Mouse (Mus musculus) retina, postnatal 1 day (tissue): Measurements from ENCODE around the gene Schip1.
A peak's percentile ranks its signal among the peaks of the same experiment; 100 is the strongest.

Experiments used
- DNase-seq: peaks from one replicate; pipeline ENCODE4 v3.0.0-alpha.2; 2012

Gene Schip1

DNA sequence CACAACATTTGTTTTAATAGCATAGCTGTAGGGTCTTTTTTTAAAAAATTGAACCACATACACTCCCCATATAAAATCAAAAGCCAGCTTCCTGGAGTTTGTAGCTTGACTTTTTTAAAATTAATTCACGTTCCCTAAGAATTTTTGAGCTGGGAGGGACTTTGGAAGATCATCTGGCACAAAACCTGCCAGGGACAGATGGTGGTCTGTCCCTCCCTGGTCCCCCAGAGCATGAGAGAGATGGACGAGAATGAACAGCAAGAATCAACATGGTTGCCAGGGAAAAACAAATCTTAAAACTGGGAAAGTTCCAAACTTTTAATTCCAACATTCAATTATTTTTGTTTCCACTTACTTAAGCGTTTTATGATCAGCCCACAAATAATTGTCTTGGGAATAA is 334.1 kb downstream of the Schip1 start:
- no peak for DNase-seq

DNA sequence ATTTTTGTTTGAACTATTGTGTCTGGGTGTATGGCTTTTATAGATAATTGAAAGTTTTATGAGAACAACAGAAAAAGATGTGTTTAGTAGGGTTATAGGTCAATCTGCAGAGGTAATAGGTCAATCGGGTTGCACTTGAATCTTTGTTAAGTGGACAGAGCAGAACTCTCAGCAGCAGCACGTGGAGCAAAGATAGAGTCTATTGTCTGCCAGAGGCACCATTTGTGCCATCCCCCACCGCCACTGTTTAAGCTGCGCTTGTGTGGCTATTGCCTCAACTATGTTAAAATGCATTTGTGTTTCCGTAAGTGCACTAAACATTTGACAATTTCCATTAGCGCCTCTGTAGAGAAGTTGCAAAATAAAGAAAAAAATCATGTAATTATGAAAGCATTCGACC is 335.5 kb downstream of the Schip1 start:
- no peak for DNase-seq

DNA sequence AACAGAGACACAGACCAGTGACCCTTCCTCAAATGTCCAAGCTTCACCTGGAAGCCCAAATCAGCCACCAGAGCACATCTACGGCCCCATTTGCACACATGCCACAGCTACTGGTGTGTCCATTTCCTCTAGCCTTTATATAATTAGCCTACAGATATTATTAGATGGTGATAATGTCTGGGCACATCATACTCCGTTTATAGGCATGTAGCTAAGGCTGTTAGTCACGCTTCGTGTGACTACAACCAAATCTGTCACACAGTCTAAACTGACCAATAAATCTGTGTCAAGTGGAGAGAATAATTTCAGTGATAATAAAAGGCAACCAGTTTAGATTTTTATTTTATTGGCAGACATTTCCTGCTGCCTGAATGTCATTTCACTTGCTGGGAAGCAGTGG is 338.7 kb downstream of the Schip1 start:
- no peak for DNase-seq

DNA sequence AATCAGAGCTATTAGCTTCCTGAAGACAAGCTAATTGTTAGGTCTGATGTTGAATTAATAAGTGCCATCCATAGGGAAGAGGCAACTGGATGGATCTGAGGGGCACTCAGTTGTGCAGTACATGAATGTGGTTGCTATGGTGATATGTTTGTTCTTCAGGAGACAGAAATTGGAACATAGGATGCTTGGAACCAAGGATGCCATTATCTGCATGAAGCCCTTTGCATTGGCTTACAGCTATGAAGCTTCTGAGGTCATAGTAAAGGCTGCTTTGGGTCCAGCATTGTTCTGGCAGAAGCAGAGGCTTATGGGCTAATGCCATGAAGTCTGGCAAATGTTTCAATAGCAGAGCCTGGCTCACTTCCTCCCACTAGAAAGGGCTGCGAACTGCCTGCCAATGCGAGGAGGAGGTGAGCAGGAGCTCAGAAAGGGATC is 339.2 kb downstream of the Schip1 start:
- peak; percentile 11 for DNase-seq

DNA sequence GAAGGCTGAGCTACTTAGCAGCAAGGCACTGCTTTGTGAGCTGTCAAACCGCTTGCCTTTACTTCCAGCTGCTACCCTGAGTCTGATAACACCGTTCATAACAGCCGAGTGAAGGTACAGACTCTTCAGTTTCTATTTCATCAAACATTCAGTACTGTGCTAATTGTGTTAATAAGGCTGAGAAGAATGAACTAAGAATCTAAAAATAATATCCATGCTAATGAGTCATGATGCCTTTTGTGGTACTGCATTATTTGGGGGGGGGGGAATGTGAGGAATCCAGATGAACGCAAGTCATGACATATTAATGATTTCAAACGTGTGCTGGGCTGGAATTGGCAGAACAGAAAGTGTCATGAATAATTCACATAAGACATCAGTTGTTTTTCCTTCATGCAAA is 341.1 kb downstream of the Schip1 start:
- DNase-seq: no peak

DNA sequence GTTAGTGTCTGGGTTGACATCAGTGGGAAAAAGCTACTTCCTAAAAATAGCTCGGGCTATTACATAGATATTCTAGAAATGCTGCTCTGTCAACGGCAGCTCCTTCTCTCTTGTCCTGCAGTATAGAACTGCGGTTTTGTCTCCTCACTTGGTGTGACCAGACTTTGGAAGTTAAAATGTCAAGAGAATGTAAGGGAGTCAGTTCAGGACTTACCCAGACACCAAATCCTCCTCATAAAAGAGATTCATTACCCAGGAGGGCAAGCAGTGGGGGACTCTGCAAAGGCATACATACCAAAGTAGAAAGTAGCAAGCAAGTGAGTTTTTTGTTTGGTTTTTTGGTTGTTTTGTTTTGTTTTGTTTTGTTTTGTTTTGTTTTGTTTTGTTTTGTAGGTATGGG is 347.7 kb downstream of the Schip1 start:
- no peak for DNase-seq

DNA sequence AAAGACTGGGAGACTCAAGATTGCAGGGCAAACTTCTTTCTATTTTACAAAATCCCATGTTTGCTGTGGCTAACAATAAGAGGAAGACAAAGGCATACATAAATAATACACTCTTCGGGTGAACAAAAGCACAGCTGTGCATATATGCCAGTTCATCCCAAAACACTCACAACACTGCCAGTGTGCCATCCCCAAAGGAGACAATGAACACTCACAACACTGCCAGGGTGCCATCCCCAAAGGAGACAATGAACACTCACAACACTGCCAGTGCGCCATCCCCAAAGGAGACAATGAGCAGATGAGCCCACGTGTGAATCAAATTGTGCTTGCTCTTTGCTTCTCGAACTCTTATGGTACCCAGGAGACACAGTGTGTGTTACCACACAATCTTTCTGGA is 355.2 kb downstream of the Schip1 start:
- DNase-seq: no peak

DNA sequence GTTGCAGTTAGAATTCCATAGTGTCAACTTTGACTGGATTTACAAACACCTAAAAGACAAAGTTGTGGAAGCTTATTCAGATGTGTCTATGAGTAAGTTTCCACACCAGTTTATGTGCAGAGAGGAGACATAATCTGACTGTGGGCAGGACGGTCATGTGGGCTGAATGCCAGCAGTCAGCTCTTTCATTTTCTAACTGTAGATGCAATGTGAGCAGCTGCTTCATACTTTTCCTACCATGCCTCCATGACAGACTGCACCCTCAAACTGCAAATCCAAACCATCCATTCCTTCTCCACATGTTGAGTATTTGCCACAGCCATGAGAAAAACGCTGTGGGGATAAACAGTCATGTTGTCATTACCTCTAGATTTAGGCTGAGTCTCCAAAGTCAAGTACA is 356.3 kb downstream of the Schip1 start:
- DNase-seq: no peak

DNA sequence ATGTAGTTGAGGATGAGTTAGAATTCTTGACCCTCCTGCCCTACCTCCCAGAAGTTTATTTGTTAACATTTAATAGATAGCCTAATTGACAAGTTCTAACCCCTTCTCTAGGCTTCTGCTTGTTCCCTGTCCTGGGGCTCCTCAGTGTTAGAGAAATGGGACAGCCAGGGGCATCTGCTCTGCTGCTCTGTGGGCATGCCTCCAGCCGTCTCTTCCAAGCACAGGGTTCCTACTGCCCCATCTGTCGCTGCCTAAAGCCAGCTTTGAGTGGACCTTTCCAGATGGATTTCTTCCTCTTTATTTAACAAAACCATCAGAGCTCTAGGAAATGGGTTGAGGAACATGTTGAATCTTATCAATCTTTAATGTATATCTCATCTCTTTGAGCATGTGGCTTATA is 357.2 kb downstream of the Schip1 start:
- DNase-seq: no peak

DNA sequence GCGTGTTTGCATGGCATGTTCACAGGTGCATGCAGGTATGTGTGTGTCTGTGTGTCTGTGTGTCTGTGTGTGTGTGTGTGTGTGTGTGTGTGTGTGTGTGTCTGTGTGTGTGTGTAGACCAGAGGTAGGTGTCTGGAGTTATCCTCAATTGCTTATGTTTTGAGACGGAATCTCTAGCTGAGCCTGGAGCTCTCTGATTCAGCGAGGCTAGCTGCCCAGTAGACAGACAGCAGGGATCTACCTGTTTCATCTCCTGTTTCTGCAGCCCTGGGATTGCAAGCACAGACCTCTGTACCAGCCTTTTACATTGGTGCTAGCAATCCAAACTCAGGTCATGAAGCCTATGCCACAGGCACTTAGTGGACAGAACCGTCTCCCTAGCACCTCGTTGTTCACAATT is 363.5 kb downstream of the Schip1 start:
- DNase-seq: no peak

DNA sequence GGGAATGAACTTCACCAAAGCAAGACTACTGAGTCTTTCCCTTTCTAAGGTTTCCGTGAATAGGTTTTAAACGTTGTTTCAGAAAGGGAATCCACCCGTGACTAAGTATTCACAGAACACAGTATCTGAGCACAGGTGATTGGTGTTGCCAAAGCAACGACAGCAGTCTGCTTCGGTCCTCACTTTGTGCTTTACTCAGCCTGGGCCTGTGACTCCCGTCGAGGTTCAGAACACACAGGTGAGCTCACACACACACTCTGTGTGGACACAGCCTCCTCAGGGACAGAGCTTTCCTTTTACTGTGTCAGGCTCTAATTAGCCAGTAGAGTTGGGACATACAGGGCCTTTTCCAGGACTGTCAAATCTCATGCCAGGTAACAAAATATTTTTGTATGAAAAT is 369.8 kb downstream of the Schip1 start:
- no peak for DNase-seq

DNA sequence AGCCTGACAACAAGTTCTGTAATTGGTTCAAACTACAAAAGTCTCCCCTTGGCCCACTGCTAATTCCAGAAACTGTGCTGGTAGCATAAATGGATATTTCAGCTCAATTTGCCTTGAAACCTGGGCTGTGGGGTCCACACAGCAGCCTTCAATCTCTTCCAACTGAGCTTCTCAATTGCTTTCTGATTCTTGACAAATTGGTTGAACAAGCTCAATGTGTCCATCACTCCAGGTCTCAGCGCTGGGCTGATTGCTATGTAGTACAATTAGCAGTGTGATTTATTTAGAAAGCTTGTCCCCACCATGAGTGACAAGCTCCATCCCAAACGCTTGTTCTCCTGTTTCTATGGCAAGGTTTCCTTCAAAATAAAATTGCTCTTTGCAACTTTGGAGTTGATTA is 370.3 kb downstream of the Schip1 start:
- DNase-seq: no peak

DNA sequence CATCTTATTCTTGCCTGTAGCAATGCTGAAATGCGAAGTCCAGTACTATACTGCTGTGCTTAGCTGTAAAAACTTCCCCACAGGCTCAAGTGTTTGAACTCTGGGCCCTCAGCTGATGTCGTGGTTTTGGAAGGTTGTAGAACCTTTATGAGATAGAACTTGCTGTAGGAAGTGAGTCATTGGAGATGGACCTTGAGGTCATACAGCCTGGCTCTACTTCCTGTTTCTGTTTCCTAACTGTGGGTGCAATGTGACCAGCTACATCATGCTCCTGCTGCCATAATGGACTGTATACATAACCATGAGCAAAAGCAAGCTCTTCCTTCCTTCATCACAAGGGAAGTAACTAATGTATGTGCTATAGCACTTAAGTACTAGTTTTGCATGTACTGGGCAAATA is 383.9 kb downstream of the Schip1 start:
- no peak for DNase-seq

DNA sequence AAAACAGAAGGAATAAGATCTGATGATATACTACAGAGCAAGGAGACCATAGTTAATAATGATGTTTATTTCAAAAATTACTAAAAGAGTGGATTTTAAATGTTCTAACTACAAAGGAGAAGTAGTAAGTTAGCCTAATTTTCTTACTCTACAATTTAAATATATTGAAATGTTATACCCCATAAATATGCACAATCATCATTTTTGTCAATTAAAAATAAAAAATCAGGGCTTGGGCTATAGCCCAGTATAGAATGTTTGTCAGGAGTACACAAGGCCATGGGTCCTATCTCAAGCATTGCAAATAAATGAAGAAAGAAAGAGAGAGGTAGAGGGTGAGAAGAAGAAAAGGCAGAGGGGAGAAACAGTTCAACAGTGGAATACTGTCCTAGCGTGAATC is 387.0 kb downstream of the Schip1 start:
- no peak for DNase-seq

DNA sequence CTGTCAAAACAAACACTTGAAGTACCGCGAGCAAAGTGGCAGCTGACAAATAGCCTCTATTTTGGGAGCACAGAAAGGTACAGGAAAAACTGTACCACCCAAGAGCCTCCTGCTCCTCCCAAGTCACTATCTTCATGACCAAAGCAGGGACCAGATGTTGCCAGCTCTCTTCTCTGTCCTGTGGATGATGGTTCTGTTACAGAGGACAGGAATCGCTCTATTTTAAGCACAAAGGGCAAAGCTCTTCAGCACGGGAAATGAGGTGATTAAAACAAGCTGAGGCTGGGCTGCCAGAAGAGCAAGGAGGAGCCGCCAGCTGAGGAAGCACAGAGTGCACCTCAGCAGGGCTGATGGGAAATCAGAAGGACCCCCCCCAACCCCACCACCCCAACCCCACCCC is 388.7 kb downstream of the Schip1 start:
- DNase-seq: no peak

DNA sequence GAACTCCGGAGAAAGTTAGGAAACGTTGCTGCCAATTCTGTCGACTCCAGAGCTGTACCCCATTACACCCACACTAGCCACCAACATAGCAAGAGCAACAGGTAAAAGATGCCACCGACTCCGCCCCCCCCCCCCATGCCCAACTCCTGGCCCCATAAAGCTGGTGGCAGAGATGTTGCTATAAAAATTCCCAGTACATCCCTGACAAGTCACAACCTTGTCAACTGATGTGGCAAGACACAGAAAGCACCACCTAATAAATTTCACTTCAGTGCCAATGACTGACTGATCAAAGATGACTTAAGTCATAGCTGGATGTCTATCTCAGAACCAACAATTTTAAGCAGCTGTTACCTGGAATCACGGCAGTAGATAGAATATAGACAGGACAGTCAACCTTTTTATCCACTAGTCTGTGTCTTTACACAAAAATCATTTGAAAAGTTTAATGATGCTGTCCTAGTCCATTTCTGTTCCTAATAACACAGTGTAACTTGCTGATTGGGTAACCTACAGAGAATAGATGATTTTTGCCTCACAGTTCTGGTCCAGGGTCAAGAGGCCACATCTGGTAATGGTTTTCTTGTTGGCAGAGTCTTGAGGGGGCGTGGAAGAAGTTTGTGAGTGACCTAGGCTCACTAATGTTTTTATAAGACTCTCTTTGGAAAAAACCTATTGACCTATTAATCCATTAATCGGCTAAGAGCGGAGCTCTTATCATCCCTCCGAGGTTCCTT is 389.3 kb downstream of the Schip1 start:
- DNase-seq: no peak

DNA sequence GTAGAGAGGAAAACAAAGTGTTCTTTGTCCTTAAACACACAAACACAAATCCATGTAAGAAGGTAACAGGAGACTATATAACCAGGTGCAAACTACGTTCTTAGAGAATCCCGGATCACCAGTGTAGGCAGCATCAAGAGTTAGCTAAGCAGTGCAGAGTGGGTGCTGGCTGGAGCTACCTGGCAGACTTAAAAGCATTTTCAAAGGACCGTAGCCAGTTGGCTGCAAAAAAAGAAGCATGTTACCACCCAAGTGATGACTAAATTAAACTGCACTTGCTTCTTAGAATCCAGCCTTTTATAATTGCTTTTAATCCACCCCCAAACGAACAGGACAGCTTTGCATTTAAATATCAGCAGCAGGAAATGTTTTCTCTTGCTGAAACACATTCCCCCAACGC is 402.0 kb downstream of the Schip1 start:
- no peak for DNase-seq

DNA sequence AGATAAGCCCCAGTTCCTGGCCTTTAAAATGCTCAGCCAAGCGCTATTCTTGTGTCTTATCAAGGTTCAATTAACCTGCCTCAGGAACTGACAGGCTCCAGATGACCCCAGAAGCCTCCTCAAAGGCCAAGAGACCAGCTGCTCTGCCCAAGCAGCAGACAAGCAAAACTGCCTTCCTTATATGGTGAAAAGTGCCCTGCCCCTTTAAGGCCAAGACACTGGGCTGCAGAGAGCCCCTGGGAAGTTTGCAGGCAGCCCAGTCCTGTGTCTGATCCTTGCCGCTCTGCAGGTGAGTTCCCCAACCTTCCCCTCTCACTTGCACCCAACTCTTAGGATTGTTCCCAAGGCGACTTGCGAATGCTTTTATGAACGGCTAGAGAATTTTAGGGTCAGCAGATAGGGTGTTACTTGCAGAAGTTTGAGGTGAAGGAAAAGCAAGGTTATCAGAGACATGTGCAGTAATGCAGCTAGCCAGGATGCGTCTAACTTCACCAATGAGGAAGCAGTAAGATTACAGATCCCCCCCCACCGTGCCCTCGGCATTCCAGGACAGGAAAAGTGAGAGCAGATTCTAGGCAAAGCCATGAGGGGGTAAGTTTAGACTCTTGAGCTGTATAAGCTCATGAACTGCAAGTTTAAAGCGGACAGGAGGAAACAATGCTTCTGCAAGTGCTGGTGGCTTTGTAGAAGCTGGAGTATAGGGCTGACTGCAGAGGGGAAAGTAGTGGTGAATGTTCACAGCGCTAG is 403.5 kb downstream of the Schip1 start:
- peak; percentile 34 for DNase-seq

DNA sequence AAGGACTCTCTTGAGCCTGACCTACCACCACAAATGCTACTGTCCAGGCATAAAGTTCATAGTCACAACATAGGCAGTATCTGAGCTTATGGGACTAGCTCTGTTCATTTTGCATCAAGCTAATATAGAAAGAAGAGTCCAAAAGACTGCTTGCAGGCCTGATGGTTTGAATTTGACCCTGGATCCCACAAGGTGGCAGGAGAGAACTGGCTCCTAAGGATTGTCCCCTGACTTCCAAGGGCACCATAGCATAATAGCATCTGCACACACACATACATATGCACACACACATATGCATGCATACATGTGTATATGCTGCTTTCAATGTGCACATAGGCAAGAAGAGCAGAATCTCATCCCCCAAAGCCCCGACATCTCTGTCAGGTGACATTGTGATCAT is 405.0 kb downstream of the Schip1 start:
- no peak for DNase-seq

DNA sequence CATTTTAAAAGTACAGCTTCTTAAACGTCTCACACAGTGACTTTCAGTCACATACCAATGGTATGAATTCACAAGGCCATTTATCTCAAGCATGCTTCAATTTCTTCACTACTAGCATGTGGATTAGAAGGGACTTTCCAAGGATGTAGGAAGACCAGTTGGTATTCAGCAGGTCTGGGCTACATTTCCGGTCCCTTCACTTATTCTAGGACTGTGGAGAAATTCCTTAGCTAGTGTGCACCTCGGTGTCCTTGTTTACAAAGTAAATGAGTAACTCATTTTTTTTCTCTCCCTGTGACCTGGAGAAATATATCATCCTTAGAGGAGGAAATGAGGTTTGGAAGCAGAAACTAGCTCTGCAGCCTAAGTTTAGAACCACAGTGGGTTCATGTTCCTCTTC is 405.5 kb downstream of the Schip1 start:
- DNase-seq: no peak

DNA sequence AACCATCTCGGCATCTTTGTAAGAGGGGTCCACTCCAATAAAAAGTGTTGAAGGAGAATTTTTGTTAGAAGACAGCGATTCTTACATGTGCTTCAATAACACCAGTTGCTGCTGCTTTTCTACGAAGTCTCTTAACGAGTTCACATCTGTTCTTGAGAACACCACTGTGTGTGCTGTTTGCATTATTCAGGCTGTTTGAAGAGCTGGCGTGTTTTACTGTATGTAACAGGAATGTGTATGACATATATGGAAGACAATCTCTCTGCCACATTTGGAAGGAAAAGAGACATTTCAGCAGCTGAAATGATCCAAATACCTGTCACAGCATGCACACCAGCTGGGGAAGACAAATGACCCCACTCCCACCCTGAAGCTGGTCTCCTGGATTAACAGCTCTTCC is 406.0 kb downstream of the Schip1 start:
- DNase-seq: no peak

DNA sequence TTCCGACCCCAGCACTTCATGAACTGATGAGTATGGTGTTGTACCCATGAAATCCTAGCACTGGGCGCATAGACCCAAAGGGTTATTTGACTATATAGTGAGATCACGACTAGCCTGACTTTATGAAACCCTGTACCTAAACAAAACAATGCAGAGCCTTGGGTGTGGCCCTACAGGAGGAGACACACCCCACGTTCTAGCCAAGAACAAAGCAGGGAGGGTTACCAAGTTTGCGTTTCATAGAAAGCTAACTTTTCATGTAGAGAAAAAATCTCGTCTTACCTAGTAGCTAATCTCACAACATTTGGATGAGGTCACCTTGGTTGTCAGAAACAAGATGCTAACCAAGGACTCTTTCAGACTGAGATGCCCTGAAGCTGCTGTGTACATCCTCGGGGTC is 411.7 kb downstream of the Schip1 start:
- no peak for DNase-seq

DNA sequence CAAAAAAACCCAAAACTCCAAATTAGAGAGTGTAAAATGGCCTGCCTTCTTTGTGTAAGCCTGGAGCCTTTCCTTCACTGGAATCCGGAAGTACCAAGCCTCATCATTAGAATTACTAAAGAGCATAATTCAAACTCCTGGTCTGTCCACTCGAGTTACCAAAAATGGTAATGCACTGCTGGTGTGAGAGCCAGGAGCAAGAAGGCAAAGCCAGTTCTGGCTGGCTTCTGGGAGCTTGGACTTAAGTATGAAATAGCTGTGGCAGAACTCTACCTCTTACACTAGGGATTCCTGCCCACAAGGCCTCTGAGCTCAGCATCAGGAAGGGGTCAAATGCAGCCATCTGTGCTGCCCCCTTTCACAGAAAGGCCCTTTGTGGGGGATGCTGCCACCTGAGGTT is 412.9 kb downstream of the Schip1 start:
- DNase-seq: no peak

DNA sequence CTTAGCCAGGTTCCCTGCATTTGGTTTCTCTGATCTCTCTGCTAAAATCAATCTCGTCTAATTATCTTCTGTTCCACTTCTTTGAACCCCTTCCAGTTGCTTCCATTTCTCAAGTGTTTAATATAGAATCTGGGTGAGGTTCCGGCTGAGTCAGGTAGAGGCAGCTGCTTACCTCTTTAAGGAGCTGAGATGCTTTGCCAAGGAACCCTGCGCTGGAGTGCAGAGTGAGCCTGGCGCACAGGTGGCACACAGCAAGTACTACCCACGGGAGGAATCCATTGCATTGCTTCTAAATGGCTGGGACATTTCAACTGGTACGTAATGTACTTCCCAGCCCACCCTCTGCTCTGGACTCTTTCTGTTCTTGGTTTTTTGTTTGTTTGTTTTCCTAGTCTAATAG is 414.7 kb downstream of the Schip1 start:
- DNase-seq: no peak

DNA sequence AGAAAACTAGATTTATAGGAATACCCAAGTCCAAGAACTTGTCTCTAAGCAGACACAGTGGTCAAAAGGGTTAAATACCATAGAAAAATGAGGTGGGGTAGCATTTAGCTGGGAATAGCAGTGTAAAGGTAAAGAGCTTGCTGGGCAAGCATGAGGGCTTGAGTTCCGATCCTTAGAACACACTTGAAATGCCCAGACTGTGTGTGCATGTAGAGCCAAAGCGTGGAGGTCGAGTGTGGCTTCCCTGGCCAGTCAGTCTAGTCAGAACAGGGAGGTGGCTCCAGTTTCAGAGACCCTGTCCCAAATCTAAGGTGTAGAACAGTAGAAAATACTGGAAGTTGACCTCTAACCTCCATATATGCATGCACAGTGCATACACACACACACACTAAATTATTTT is 418.9 kb downstream of the Schip1 start:
- DNase-seq: no peak
